In genomic region chr19:8886916-8887584, GRCm38 (mm10) we compare ENCODE assay signal across 9 mouse cellular contexts. TPM values are rescaled to one million over a fixed set of nuclear protein-coding genes. Genes with fewer than 3 reads are reported as not detected.
A peak's percentile ranks its signal among the peaks of the same experiment; 100 is the strongest.
DNase-seq lines count a peak whose midpoint lies in the region; ATAC-seq and TF ChIP-seq lines count a peak whose summit lies in the region.
"Had no signal": no experiment of that assay in that cellular context is flagged by ENCODE, and none has a peak within 500 bp of the region (broad histone marks: within the 10 kb centered on the region; RNA-seq: fewer than 3 reads in every experiment).

No protein-coding gene starts in this region.

- DNase-seq in heart, adult 9 months (ENCODE audit: low spot score in 2 of 2) = no peak
- no peak for DNase-seq in stomach, postnatal 0 days (ENCODE audit: low spot score)
- no peak for DNase-seq in limb, embryonic 11.5 days (ENCODE audit: low spot score)
- DNase-seq in adrenal gland, adult 18-20 months (ENCODE audit: low spot score in 2 of 2) = no peak
- no peak for DNase-seq in gastrocnemius, postnatal 10 days
- no peak for DNase-seq in cerebellum, postnatal 25 days

- no peak for TF ChIP-seq EP300 in stomach, postnatal 0 days (optimal IDR thresholded peaks at IDR 0.05)

- peak overlapping the region; percentile 89; the same call in 1 of the 2 replicates for H3K9ac ChIP-seq in heart, embryonic 13.5 days
- no peak overlapping the region for H3K9ac ChIP-seq in stomach, embryonic 14.5 days (replicated peaks; ENCODE audit: low read depth, low read length)
- H3K9ac ChIP-seq in stomach, postnatal 0 days (ENCODE audit: low read length) = no peak overlapping the region
- H3K9ac ChIP-seq in limb, embryonic 11.5 days (ENCODE audit: low read length) = no peak overlapping the region; the same call in 1 of the 2 replicates

- WGBS in heart, embryonic 13.5 days = 61% methylated on average over 1 of the region's 1 CpGs
- 55% methylated on average over 1 of the region's 1 CpGs for WGBS in stomach, embryonic 14.5 days
- 55% methylated on average over 1 of the region's 1 CpGs for WGBS in stomach, postnatal 0 days
- 63% methylated on average over 1 of the region's 1 CpGs for WGBS in limb, embryonic 11.5 days

- H3K9me3 ChIP-seq in heart, embryonic 13.5 days = no peaks in the 10 kb centered on the region
- H3K9me3 ChIP-seq in stomach, embryonic 14.5 days (ENCODE audit: control insufficient read depth, low read depth, low read length) = no peaks in the 10 kb centered on the region
- H3K9me3 ChIP-seq in stomach, postnatal 0 days (ENCODE audit: control insufficient read depth, low read length) = no peaks in the 10 kb centered on the region
- no peaks in the 10 kb centered on the region for H3K9me3 ChIP-seq in limb, embryonic 11.5 days (ENCODE audit: control insufficient read depth, low read length)

- no peak for TF ChIP-seq CTCF in stomach, postnatal 0 days (IDR thresholded peaks at IDR 0.05; ENCODE audit: low read depth)

- peaks cover 18% of the 10 kb centered on the region for H3K4me1 ChIP-seq in heart, embryonic 13.5 days
- H3K4me1 ChIP-seq in stomach, embryonic 14.5 days (ENCODE audit: control insufficient read depth, insufficient read depth, low read length) = 0 out of 2 replicates have a peak, but pooled peaks cover 10% of the 10 kb centered on the region
- H3K4me1 ChIP-seq in stomach, postnatal 0 days (replicated peaks; ENCODE audit: control insufficient read depth, insufficient read depth) = peaks cover 4% of the 10 kb centered on the region; the same call in 1 of the 2 replicates
- peaks cover 6% of the 10 kb centered on the region; the same call in 1 of the 2 replicates for H3K4me1 ChIP-seq in limb, embryonic 11.5 days (ENCODE audit: control insufficient read depth, insufficient read depth, low read length)

- no peak for ATAC-seq in heart, embryonic 13.5 days (ENCODE audit: extremely low read depth, insufficient number of reproducible peaks, low FRiP score, low TSS enrichment)
- ATAC-seq in stomach, embryonic 14.5 days (ENCODE audit: insufficient number of reproducible peaks, insufficient read depth, low FRiP score, low read depth) = no peak
- no peak for ATAC-seq in stomach, postnatal 0 days (ENCODE audit: low FRiP score, low TSS enrichment)
- ATAC-seq in limb, embryonic 11.5 days (ENCODE audit: insufficient number of reproducible peaks, low FRiP score, low TSS enrichment, low read depth) = no peak

- peaks cover 15% of the 10 kb centered on the region for H3K36me3 ChIP-seq in heart, embryonic 13.5 days
- peaks cover 9% of the 10 kb centered on the region for H3K36me3 ChIP-seq in stomach, embryonic 14.5 days (ENCODE audit: control insufficient read depth, insufficient read depth, low read length)
- H3K36me3 ChIP-seq in stomach, postnatal 0 days (ENCODE audit: control insufficient read depth, insufficient read depth, low read length) = no peaks in the 10 kb centered on the region
- peaks cover 6% of the 10 kb centered on the region; the same call in 1 of the 2 replicates for H3K36me3 ChIP-seq in limb, embryonic 11.5 days (ENCODE audit: control insufficient read depth, insufficient read depth, low read length)

- no peaks in the 10 kb centered on the region for H3K27me3 ChIP-seq in heart, embryonic 13.5 days (replicated peaks)
- no peaks in the 10 kb centered on the region for H3K27me3 ChIP-seq in stomach, embryonic 14.5 days (ENCODE audit: control insufficient read depth, insufficient read depth, low read length)
- no peaks in the 10 kb centered on the region for H3K27me3 ChIP-seq in stomach, postnatal 0 days (ENCODE audit: control insufficient read depth, insufficient read depth, low read length)
- H3K27me3 ChIP-seq in limb, embryonic 11.5 days (ENCODE audit: control insufficient read depth, insufficient read depth, low read length) = no peaks in the 10 kb centered on the region

- peak overlapping the region; percentile 80 for H3K4me3 ChIP-seq in heart, embryonic 13.5 days
- peak overlapping the region; percentile 59 for H3K4me3 ChIP-seq in stomach, embryonic 14.5 days (ENCODE audit: low read depth, low read length)
- no peak overlapping the region for H3K4me3 ChIP-seq in stomach, postnatal 0 days (ENCODE audit: low read depth, low read length)
- peak overlapping the region; percentile 73; the same call in 1 of the 2 replicates for H3K4me3 ChIP-seq in limb, embryonic 11.5 days (ENCODE audit: low read depth, low read length)

- H3K27ac ChIP-seq in heart, embryonic 13.5 days (replicated peaks) = peak overlapping the region; percentile 89; the same call in 1 of the 2 replicates
- peak overlapping the region; percentile 85; the same call in 1 of the 2 replicates for H3K27ac ChIP-seq in stomach, embryonic 14.5 days (ENCODE audit: low read length)
- no peak overlapping the region; the same call in 1 of the 2 replicates for H3K27ac ChIP-seq in stomach, postnatal 0 days (replicated peaks)
- H3K27ac ChIP-seq in limb, embryonic 11.5 days (replicated peaks; ENCODE audit: low read depth, low read length) = peak overlapping the region; percentile 63

- peak overlapping the region; percentile 87 for H3K4me2 ChIP-seq in heart, embryonic 13.5 days
- peak overlapping the region; percentile 64 for H3K4me2 ChIP-seq in stomach, embryonic 14.5 days (replicated peaks; ENCODE audit: low read depth, low read length)
- H3K4me2 ChIP-seq in stomach, postnatal 0 days (replicated peaks; ENCODE audit: low read depth) = no peak overlapping the region; the same call in 1 of the 2 replicates
- no peak overlapping the region; the same call in none of the 2 replicates for H3K4me2 ChIP-seq in limb, embryonic 11.5 days (ENCODE audit: low read depth, severe bottlenecking)

RNA-seq across cellular contexts. Expression of gene 1810009A15Rik, which starts 1.6 kb away (rescaled TPM):
- 61.9 and 71.3 TPM in 2 replicates for polyA plus RNA-seq in heart, embryonic 13.5 days (2015; fragmentation: Nextera tagmentation; extraction: Ambion mirVana)
- polyA plus RNA-seq in stomach, embryonic 14.5 days (2014; fragmentation: Nextera tagmentation; extraction: Ambion mirVana) = 71.0 and 82.4 TPM in 2 replicates
- polyA plus RNA-seq in stomach, postnatal 0 days (2015; fragmentation: Nextera tagmentation; extraction: Ambion mirVana) = 48.2 and 49.9 TPM in 2 replicates
- 127 and 132 TPM in 2 replicates for polyA plus RNA-seq in limb, embryonic 11.5 days (2014; fragmentation: Nextera tagmentation; extraction: Ambion mirVana)
- 10 to 100 TPM; 44.6 to 47.1 TPM for total RNA-seq in adrenal gland, adult 18-20 months (2021)
- total RNA-seq in gastrocnemius, postnatal 10 days (2021) = 10 to 100 TPM; 25.6 to 29.6 TPM

RNA-seq across cellular contexts. Expression of gene Gm49416, which starts 1.7 kb away (rescaled TPM):
- polyA plus RNA-seq in heart, embryonic 13.5 days (2015; fragmentation: Nextera tagmentation; extraction: Ambion mirVana) = not detected in 2 replicates
- not detected in 2 replicates for polyA plus RNA-seq in stomach, embryonic 14.5 days (2014; fragmentation: Nextera tagmentation; extraction: Ambion mirVana)
- not detected in 2 replicates for polyA plus RNA-seq in stomach, postnatal 0 days (2015; fragmentation: Nextera tagmentation; extraction: Ambion mirVana)
- polyA plus RNA-seq in limb, embryonic 11.5 days (2014; fragmentation: Nextera tagmentation; extraction: Ambion mirVana) = 0.24 TPM in 1 of 2 replicates, not detected in the other
- 1 to 10 TPM; 3.2 to 9.1 TPM for total RNA-seq in adrenal gland, adult 18-20 months (2021)
- total RNA-seq in gastrocnemius, postnatal 10 days (2021) = 1 to 10 TPM in 1 of 2 experiments, not detected in 1; 3.3 TPM
- polyA plus RNA-seq: testis, adult 2 months had no signal

RNA-seq across cellular contexts. Expression of gene Gm49403, which starts 3.3 kb away (rescaled TPM):
- polyA plus RNA-seq in heart, embryonic 13.5 days (2015; fragmentation: Nextera tagmentation; extraction: Ambion mirVana) = not detected in 2 replicates
- not detected in 2 replicates for polyA plus RNA-seq in stomach, embryonic 14.5 days (2014; fragmentation: Nextera tagmentation; extraction: Ambion mirVana)
- not detected in 2 replicates for polyA plus RNA-seq in stomach, postnatal 0 days (2015; fragmentation: Nextera tagmentation; extraction: Ambion mirVana)
- not detected in 2 replicates for polyA plus RNA-seq in limb, embryonic 11.5 days (2014; fragmentation: Nextera tagmentation; extraction: Ambion mirVana)
- total RNA-seq in adrenal gland, adult 18-20 months (2021) = not detected
- total RNA-seq in gastrocnemius, postnatal 10 days (2021) = not detected
- polyA plus RNA-seq: testis, adult 2 months had no signal

RNA-seq across cellular contexts. Expression of gene Lbhd1, which starts 3.5 kb away (rescaled TPM):
- polyA plus RNA-seq in heart, embryonic 13.5 days (2015; fragmentation: Nextera tagmentation; extraction: Ambion mirVana) = 48.2 and 49.5 TPM in 2 replicates
- polyA plus RNA-seq in stomach, embryonic 14.5 days (2014; fragmentation: Nextera tagmentation; extraction: Ambion mirVana) = 58.5 and 82.3 TPM in 2 replicates
- polyA plus RNA-seq in stomach, postnatal 0 days (2015; fragmentation: Nextera tagmentation; extraction: Ambion mirVana) = 47.2 and 47.8 TPM in 2 replicates
- 110 and 128 TPM in 2 replicates for polyA plus RNA-seq in limb, embryonic 11.5 days (2014; fragmentation: Nextera tagmentation; extraction: Ambion mirVana)
- 1 to 10 TPM; 6.4 to 7.1 TPM for total RNA-seq in adrenal gland, adult 18-20 months (2021)
- 10 to 100 TPM in 1 of 2 experiments, 1 to 10 TPM in 1; 7.2 to 11.8 TPM for total RNA-seq in gastrocnemius, postnatal 10 days (2021)

RNA-seq across cellular contexts. Expression of gene Ints5, which starts 5.8 kb away (rescaled TPM):
- 23.9 and 25.5 TPM in 2 replicates for polyA plus RNA-seq in heart, embryonic 13.5 days (2015; fragmentation: Nextera tagmentation; extraction: Ambion mirVana)
- polyA plus RNA-seq in stomach, embryonic 14.5 days (2014; fragmentation: Nextera tagmentation; extraction: Ambion mirVana) = 29.3 and 33.5 TPM in 2 replicates
- polyA plus RNA-seq in stomach, postnatal 0 days (2015; fragmentation: Nextera tagmentation; extraction: Ambion mirVana) = 19.1 and 19.5 TPM in 2 replicates
- polyA plus RNA-seq in limb, embryonic 11.5 days (2014; fragmentation: Nextera tagmentation; extraction: Ambion mirVana) = 38.5 and 39.2 TPM in 2 replicates
- 10 to 100 TPM; 23.3 to 23.9 TPM for total RNA-seq in adrenal gland, adult 18-20 months (2021)
- total RNA-seq in gastrocnemius, postnatal 10 days (2021) = 10 to 100 TPM; 10.7 to 14.6 TPM

Comparison
In these comparisons a context has a peak if more than half of its experiments do, and no peak if none do; other contexts are left out.
1. H3K4me2 ChIP-seq: peak in heart, embryonic 13.5 days (single experiment) and stomach, embryonic 14.5 days (single experiment); none in stomach, postnatal 0 days (single experiment) and limb, embryonic 11.5 days (single experiment).